In genomic region chr4:100208081-100208480, GRCm38 (mm10) we compare ENCODE assay signal across 30 mouse cellular contexts.
"Had no signal": no experiment of that assay in that cellular context is flagged by ENCODE, and none has a peak within 500 bp of the region (broad histone marks: within the 10 kb centered on the region; RNA-seq: fewer than 3 reads in every experiment).

No protein-coding gene starts in this region.

- H3K4me1 ChIP-seq: liver, embryonic 12.5 days; liver, embryonic 15.5 days; megakaryocyte, embryonic 14.5 days; midbrain, embryonic 12.5 days; midbrain, embryonic 15.5 days; neural tube, embryonic 12.5 days had no signal

- DNase-seq: left cerebral cortex, postnatal 4 days; liver; liver, embryonic 13.5 days; liver, postnatal 0 days; lung, adult 18-20 months; lung, adult 2 months; lung, embryonic 14.5 days; lung, postnatal 10 days; lung, postnatal 14 days; lung, postnatal 36 days; lung, postnatal 4 days; midbrain, embryonic 14.5 days had no signal

- H3K4me2 ChIP-seq: limb, embryonic 12.5 days; limb, embryonic 13.5 days; limb, embryonic 15.5 days; liver, embryonic 11.5 days; liver, embryonic 12.5 days; liver, embryonic 13.5 days; liver, embryonic 15.5 days; lung, embryonic 14.5 days; lung, embryonic 15.5 days; midbrain, embryonic 12.5 days; midbrain, embryonic 15.5 days; neural tube, embryonic 12.5 days had no signal

- ATAC-seq: liver, embryonic 12.5 days; liver, postnatal 0 days; lung, postnatal 0 days; midbrain, embryonic 15.5 days; midbrain, embryonic 16.5 days had no signal

- H3K27me3 ChIP-seq: liver, embryonic 12.5 days; liver, embryonic 13.5 days; liver, embryonic 15.5 days; lung, embryonic 15.5 days; midbrain, embryonic 12.5 days; midbrain, embryonic 15.5 days; neural tube, embryonic 12.5 days had no signal

- H3K9me3 ChIP-seq: limb, embryonic 10.5 days; limb, embryonic 12.5 days; limb, embryonic 13.5 days; limb, embryonic 15.5 days; liver, embryonic 12.5 days; liver, embryonic 13.5 days; liver, embryonic 15.5 days; lung, embryonic 15.5 days; midbrain, embryonic 10.5 days; midbrain, embryonic 12.5 days; midbrain, embryonic 15.5 days; neural tube, embryonic 12.5 days had no signal

- H3K27ac ChIP-seq: limb, embryonic 10.5 days; limb, embryonic 12.5 days; limb, embryonic 13.5 days; limb, embryonic 15.5 days; liver, embryonic 12.5 days; liver, embryonic 13.5 days; liver, embryonic 14.5 days; liver, embryonic 15.5 days; lung, embryonic 15.5 days; macrophage; midbrain, embryonic 10.5 days; midbrain, embryonic 12.5 days; midbrain, embryonic 15.5 days; neural tube, embryonic 12.5 days had no signal

- H3K4me3 ChIP-seq: limb, embryonic 10.5 days; limb, embryonic 12.5 days; limb, embryonic 13.5 days; limb, embryonic 15.5 days; liver, embryonic 12.5 days; liver, embryonic 13.5 days; liver, embryonic 15.5 days; lung, embryonic 15.5 days; megakaryocyte, embryonic 14.5 days; midbrain, embryonic 10.5 days; midbrain, embryonic 12.5 days; midbrain, embryonic 15.5 days; myocyte; neural tube, embryonic 12.5 days had no signal

- H3K9ac ChIP-seq: limb, embryonic 12.5 days; limb, embryonic 13.5 days; limb, embryonic 15.5 days; liver, embryonic 12.5 days; liver, embryonic 13.5 days; liver, embryonic 14.5 days; liver, embryonic 15.5 days; liver, postnatal 0 days; lung, embryonic 14.5 days; lung, embryonic 15.5 days; midbrain, embryonic 12.5 days; midbrain, embryonic 15.5 days; neural tube, embryonic 12.5 days had no signal

- H3K36me3 ChIP-seq: limb, embryonic 10.5 days; limb, embryonic 12.5 days; limb, embryonic 13.5 days; limb, embryonic 15.5 days; liver, embryonic 12.5 days; liver, embryonic 13.5 days; liver, embryonic 15.5 days; lung, embryonic 15.5 days; midbrain, embryonic 10.5 days; midbrain, embryonic 12.5 days; midbrain, embryonic 15.5 days; neural tube, embryonic 12.5 days had no signal
